Mouse (Mus musculus): ENCODE results near the gene Zfp235.

- TF ChIP-seq HCFC1 (IDR thresholded peaks at IDR 0.05; ENCODE audit: low read depth, low read length) (no peak), USF1 (IDR thresholded peaks at IDR 0.05; ENCODE audit: low read depth, low read length) (no peak), EP300 (IDR thresholded peaks at IDR 0.05; ENCODE audit: low read depth in 1 of 2, low read length in 2 of 2) (no peak), POLR2A (IDR thresholded peaks at IDR 0.05; ENCODE audit: control insufficient read depth in 1 of 2, insufficient read depth in 1 of 2, low read depth in 1 of 2, low read length in 2 of 2, poor library complexity in 1 of 2) (no peak), CTCF (IDR thresholded peaks at IDR 0.05 in 2 of 3, conservative IDR thresholded peaks at IDR 0.05 in 1 of 3; ENCODE audit: control insufficient read depth in 1 of 3, insufficient read depth in 1 of 3, low read depth in 2 of 3, low read length in 3 of 3, poor library complexity in 1 of 3, severe bottlenecking in 1 of 3) (no peak), TBP (IDR thresholded peaks at IDR 0.05; ENCODE audit: low read depth, low read length) (no peak), TAL1 (IDR thresholded peaks at IDR 0.05; ENCODE audit: low read length) (no peak), SIN3A (IDR thresholded peaks at IDR 0.05; ENCODE audit: low read length) (no peak)
Observed at GRCm38 (mm10) chr7:24191361-24191760, 57.4 kb downstream of the Zfp235 start.
